Mouse (Mus musculus) embryonic fibroblast, embryonic 13.5 days (primary cell): ENCODE results near the gene Ptpn23.

ENCODE experiments used
- CTCF ChIP-seq: IDR thresholded peaks from 2 replicates; pipeline ENCODE4 v1.5.1; 2011; ENCODE audit warnings: mild to moderate bottlenecking, control low read depth, low read length, moderate library complexity, borderline replicate concordance; ENCODE audit not compliant: insufficient read depth
- POLR2A ChIP-seq: IDR thresholded peaks from 2 replicates; pipeline ENCODE4 v1.6.1; 2011; ENCODE audit warnings: low read depth, mild to moderate bottlenecking, control low read depth, low read length, moderate library complexity

DNA sequence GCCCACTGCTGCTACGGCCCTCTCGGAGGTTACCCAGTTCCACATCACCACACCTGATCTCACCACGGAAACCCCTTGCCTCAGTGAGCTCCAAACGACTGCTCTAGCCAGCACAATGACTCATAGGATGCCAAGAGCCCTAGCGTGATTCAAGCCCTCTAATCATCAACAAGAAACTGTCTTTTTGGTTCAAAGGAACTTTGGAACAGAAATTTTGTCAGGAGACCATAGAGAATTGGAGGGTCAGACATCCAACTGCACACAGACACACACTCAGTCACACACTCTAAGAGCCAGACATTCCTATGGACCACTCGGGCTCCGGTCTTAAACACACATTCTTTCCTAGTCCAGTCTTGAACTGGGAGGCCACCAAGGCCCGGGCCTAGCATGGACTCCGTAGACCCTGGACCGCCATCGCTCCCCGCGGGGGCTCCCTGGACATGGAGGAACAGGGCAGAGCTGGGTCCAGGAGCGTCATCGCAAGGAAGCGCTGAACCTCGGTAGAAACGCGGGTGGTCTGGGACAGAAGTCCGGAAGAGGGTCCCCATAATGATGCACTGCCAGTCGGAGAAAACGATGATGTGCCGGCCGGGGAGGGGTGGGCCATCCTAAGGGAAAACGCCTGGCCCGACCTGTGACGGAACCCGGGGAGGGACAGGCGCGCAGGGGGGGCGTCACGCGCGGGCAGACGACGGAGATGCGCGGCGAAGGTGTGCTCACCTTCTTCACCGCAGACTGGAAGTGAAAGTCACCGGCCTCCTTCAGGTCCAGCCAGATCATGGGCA is 508 bp downstream of the Ptpn23 start:
- TF ChIP-seq CTCF, result no peak
- no peak; the same call in 1 of the 2 replicates for TF ChIP-seq POLR2A
